Mouse (Mus musculus): Measurements from ENCODE around the gene Rab21.

DNA sequence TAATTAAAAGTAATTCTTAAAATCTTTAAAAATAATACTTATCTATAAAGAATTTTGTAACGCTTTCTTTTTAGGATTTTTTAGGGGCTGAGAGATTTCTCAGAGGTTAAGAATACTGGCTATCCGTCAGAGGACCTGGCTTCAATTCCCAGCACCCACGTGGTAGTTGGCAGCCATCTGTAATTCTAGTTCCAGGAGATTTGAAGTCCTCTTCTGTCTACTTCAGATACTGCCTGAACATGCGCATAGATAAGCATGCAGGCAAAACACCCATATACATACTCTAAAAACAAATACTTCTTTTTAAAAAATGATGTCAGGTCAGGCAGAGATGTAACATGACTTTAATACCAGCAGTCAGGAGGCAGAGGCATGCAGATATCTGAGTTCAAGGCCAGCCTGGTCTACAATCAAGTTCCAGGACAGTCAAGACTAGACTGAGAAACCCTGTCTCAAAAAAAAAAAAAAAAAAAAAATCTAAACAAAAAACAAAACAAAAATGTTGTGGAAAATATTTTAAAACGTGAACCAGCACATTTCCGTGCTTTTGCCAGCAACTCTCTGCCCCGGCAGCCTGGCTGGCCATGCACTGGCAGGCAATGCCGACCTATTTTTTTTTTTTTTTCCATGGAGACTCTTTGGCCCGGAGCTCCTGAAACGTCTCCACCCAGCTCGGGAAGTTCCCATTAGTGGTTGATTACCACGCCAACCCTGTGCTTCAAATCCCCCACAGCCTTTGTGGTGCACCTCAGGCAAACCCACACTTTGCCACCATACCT is 44.6 kb downstream of the Rab21 start:
- no peak for TF ChIP-seq CTCF (IDR thresholded peaks at IDR 0.05; ENCODE audit: low read depth, low read length)
- no peak for TF ChIP-seq POLR2A (IDR thresholded peaks at IDR 0.05; ENCODE audit: extremely low read depth, insufficient read depth, low read length)

Data from liver, adult 2 months (tissue).